Mouse (Mus musculus) olfactory bulb, adult 2 months (tissue): ENCODE measurements around the gene Vsx1. TPM values are rescaled to one million over a fixed set of nuclear protein-coding genes. Genes with fewer than 3 reads are reported as not detected.

Experiments used
- H3K27ac ChIP-seq: fragments of 200-500 bp; 2 replicates; pipeline ENCODE4 v1.5.1; 2012; ENCODE audit warnings: low read depth, low read length; ENCODE audit not compliant: insufficient read depth
- H3K4me1 ChIP-seq: fragments of 200-500 bp; 2 replicates; pipeline ENCODE4 v1.6.1; 2012; ENCODE audit warnings: low read length; ENCODE audit not compliant: control insufficient read depth, insufficient read depth
- H3K4me3 ChIP-seq: fragments of 200-500 bp; 2 replicates; pipeline ENCODE4 v1.5.1; 2012; ENCODE audit warnings: mild to moderate bottlenecking, low read depth, low read length, moderate library complexity; ENCODE audit not compliant: insufficient read depth
- CTCF ChIP-seq: fragments of 200-500 bp; IDR thresholded peaks from 2 replicates; pipeline ENCODE4 v1.5.1; 2012; ENCODE audit warnings: low read depth, mild to moderate bottlenecking, low read length, moderate library complexity; ENCODE audit not compliant: insufficient read depth
- POLR2A ChIP-seq: fragments of 200-500 bp; IDR thresholded peaks from 2 replicates; pipeline ENCODE4 v1.6.1; 2012; ENCODE audit warnings: mild to moderate bottlenecking, low read depth, low read length, moderate library complexity; ENCODE audit not compliant: insufficient read depth
- WGBS: fragments of 180-500 bp; shearing (Covaris S2); methylation state at CpG from one replicate; pipeline ENCODE4 v1.1.7; 2018; 5-methylcytosine and 5-hydroxymethylcytosine counted together
- polyA plus RNA-seq: library from polyadenylated mRNA; stranded (reverse); fragments of >200 nt; gene quantifications from 2 replicates; pipeline ENCODE4 v1.2.4, GENCODE M21; 2012; ENCODE audit warnings: low replicate concordance; ENCODE audit not compliant: missing spikeins, insufficient read depth, insufficient read length

The Vsx1 gene
- polyA plus RNA-seq, 1 experiment: not detected

- TF ChIP-seq CTCF (no peak), POLR2A (no peak)
- WGBS: 77% methylated on average over 2 of the region's 2 CpGs
- no peak overlapping the region for H3K4me3 ChIP-seq
- H3K4me1 ChIP-seq: peaks cover 11% of the 10 kb centered on the region
- H3K27ac ChIP-seq: peak overlapping the region; percentile 24; the same call in 1 of the 2 replicates
Measured at GRCm38 (mm10) chr2:150662007-150662406, 27.2 kb downstream of the Vsx1 start.

GRCm38 (mm10) chr2:150660668-150661451, 28.3 kb downstream of the Vsx1 start:
- TF ChIP-seq CTCF (no peak), POLR2A (no peak)
- 49% methylated on average over 5 of the region's 5 CpGs for WGBS
- H3K4me1 ChIP-seq: peaks cover 8% of the 10 kb centered on the region; the same call in 1 of the 2 replicates
- H3K27ac ChIP-seq: peak overlapping the region; percentile 25; the same call in 1 of the 2 replicates
- no peak overlapping the region for H3K4me3 ChIP-seq

- peaks cover 8% of the 10 kb centered on the region; the same call in 1 of the 2 replicates for H3K4me1 ChIP-seq
- TF ChIP-seq POLR2A: no peak
- no peak for TF ChIP-seq CTCF
- 68% methylated on average over 4 of the region's 4 CpGs for WGBS
- H3K4me3 ChIP-seq: no peak overlapping the region
- H3K27ac ChIP-seq: 0 out of 2 replicates have a peak overlapping the region, but pooled peaks have one; percentile 7
Measured at GRCm38 (mm10) chr2:150660049-150660448, 29.1 kb downstream of the Vsx1 start.

GRCm38 (mm10) chr2:150656975-150657768, 32.0 kb downstream of the Vsx1 start:
- no peak for TF ChIP-seq POLR2A
- no peak for TF ChIP-seq CTCF
- no peak overlapping the region for H3K4me3 ChIP-seq
- peaks cover 6% of the 10 kb centered on the region; the same call in 1 of the 2 replicates for H3K4me1 ChIP-seq
- WGBS: 52% methylated on average over 8 of the region's 8 CpGs
- H3K27ac ChIP-seq: no peak overlapping the region

GRCm38 (mm10) chr2:150656112-150656511, 33.0 kb downstream of the Vsx1 start:
- WGBS: 97% methylated on average over 3 of the region's 3 CpGs
- Histone ChIP-seq H3K4me1 (peaks cover 6% of the 10 kb centered on the region), H3K4me3 (no peak overlapping the region), H3K27ac (no peak overlapping the region)
- no peak for TF ChIP-seq POLR2A
- TF ChIP-seq CTCF: no peak

- TF ChIP-seq POLR2A (no peak), CTCF (no peak)
- 80% methylated on average over 6 of the region's 6 CpGs for WGBS
- H3K27ac ChIP-seq: no peak overlapping the region
Measured at GRCm38 (mm10) chr2:150655290-150655689, 33.9 kb downstream of the Vsx1 start.

GRCm38 (mm10) chr2:150654814-150655213, 34.3 kb downstream of the Vsx1 start:
- H3K4me1 ChIP-seq: peaks cover 9% of the 10 kb centered on the region
- no peak overlapping the region for H3K4me3 ChIP-seq
- no peak overlapping the region for H3K27ac ChIP-seq
- TF ChIP-seq POLR2A: no peak
- TF ChIP-seq CTCF: no peak
- WGBS: 89% methylated on average over 2 of the region's 2 CpGs

More at GRCm38 (mm10) chr2:150655290-150655689, 33.9 kb downstream of the Vsx1 start:
- Histone ChIP-seq H3K4me3 (no peak overlapping the region), H3K4me1 (peaks cover 7% of the 10 kb centered on the region)

GRCm38 (mm10) chr2:150651366-150651765, 37.8 kb downstream of the Vsx1 start:
- WGBS: 59% methylated on average over 9 of the region's 9 CpGs
- peaks cover 26% of the 10 kb centered on the region for H3K4me1 ChIP-seq
- no peak for TF ChIP-seq POLR2A
- no peak for TF ChIP-seq CTCF
- no peak overlapping the region for H3K27ac ChIP-seq
- no peak overlapping the region for H3K4me3 ChIP-seq
